Mouse (Mus musculus) layer of hippocampus, adult 9-10 months (tissue): ENCODE measurements around the gene Aak1.
"Not testable (repeated sequence)": the region's sequence is repeated elsewhere in the genome, so short reads cannot be mapped to it uniquely, and the experiment has no call there.

ENCODE experiments used
- DNase-seq: peaks from one replicate; pipeline ENCODE4 v3.0.0; 2022; ENCODE audit warnings: low spot score

Gene Aak1

DNA sequence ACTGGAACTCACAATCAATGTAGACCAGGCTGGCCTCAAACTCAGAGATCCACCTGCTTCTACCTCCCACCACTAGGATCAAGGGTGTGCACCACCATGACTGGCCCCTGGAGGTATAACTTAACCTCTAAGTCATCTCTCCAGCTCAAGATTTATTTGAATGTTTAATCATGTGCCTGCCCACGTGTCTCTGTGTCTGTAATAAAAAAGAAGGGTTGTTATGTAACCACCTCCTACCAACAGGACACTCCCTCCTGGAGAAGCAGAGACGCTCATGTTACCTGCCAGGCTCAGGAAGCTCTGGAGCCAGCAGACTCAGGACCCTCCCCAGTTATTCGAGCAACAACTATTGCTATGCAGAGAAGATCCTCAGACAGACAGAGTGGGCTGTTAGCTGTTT lies 7.4 kb upstream of the Aak1 start:
- no peak for DNase-seq

DNA sequence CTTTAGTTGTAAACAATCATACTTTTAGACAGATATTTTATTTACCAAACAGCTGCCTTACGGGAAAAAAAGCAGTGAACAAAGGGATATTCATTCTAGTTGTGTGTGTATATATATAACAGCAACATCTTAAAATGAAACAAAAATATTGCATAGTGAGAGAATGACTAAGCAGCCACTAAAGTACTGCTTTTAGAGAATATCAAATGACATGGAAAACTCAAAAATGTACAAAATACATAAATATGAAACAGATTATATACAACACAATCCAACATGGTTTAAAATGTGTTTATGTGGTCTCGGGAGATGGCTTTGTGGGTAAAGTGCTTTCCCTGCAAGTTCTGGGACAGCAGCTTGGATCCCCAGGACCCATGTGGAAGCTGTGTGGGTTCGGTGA lies 5.7 kb upstream of the Aak1 start:
- no peak for DNase-seq

DNA sequence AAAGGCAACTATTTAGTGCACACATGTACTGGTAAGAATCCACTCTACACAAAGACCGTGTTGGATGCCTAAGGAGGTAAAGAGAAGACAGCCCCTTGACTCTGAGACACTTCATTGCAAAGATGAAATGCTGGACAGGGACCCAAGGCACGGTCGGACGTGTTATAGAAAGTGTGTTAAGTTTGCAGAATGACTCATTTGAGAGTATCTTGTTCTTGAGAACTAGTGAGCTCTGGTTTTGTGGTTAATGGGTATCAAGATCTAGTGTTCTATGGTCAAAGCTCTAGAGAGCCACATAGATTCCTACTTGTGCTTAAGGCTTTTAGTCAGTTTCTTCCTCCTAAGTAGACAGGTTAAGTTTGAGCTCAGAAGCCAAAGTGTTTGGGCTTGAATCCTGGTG lies 2.9 kb upstream of the Aak1 start:
- no peak for DNase-seq

DNA sequence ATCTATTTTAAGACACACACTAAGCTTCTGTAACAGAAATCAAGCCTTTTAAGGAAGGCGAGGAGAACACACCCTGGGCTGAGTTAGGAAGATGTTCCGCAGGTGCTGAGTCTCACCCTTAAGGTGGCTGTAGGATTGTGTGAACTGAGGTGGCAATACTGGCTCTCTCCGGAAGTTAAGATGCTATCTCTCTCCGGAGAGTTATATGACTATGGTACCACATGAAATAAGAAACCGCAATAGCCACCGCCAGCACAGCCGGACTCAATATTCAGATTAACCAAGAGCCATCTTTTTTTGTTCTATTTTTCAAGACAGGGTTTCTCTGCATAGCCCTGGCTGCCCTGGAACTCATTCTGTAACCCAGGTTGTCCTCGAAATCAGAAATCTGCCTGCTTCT lies 1.5 kb upstream of the Aak1 start:
- DNase-seq = no peak

DNA sequence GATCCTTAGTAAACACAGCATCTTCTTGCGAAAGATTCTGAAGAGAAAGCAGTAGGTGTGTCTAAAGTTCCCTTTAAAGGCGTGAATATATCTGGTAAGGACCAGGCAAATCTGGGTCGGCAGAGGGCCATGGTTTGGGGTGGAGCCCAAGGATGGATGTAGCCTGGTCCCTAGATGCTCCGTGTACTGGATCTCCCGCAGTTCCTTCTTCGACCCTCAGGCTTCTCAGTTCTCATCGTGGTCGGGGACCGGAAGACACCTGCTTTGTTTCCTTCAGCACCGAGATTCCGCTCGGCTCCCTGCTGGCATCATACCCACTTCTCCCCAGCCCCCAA lies 770 bp upstream of the Aak1 start:
- no peak for DNase-seq

DNA sequence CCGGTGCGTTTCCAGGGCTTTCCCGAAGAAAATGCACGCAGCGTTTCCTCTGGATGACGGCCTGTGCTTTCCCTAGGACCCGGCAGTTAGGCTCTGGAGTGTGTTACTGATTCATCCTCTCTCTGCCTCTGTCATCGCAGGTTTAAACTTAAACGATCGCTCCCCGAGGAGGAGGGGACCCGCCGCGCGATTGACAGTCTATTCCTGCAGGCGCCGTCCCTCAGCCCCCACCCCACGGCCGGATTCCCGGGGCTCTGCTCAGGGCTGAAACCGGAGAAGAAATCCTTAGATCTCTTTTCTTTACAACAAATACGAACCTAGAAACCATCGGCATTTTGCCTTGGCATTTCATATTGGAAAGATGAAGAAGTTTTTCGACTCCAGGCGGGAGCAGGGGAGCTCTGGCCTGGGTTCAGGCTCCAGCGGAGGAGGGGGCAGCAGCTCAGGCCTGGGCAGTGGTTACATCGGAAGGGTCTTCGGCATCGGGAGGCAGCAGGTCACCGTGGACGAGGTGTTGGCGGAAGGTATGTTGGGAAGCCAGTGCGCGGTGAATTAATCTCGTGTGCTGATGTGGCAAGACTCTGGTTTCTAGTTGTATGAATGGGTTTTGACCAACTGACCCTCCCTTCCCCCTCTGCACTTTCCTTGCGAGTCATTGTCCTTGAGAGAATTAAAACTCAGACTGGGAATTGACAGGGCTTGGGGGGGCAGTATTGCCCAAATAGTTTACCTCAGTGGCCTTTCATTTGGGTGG lies 552 bp downstream of the Aak1 start:
- DNase-seq = no peak

DNA sequence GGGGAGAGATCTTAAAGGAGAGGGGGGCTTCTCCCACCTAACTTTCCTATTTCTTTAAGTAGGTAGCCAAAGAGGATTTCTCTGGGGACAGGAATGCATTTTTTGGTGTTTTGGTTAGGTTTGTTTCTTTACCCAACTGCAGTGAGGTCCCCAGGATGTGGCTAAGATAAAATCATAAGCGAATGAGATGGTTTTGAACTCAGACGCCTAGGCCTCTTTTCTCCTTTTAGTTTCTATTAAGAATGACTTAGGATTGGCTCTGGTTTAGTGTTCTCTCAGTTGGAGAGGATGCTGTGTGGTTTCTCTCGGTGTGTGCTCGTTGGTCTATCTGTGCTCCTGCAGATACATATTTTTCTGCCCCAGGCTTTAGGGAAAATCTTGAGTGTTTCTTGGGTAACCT lies 1.3 kb downstream of the Aak1 start:
- no peak for DNase-seq

DNA sequence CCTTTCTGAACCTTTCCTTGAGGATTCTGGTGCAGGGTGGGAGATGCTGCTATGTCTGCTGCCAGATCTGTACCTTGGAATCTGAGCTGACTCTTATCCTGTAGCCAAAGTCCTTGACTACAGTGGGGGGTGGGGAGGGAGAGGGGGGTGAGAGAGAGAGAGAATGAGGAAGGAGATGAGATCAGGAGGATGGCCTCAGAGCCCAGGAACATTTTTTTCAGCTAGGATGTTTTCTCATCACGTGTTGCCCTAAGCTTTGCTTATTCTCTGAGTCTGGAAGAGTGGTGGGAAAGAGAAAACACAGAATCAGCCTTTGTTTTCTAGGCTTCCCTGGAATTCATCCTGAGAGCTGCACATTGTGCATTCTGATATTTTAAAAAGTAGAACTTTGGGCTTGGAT lies 2.2 kb downstream of the Aak1 start:
- no peak for DNase-seq

DNA sequence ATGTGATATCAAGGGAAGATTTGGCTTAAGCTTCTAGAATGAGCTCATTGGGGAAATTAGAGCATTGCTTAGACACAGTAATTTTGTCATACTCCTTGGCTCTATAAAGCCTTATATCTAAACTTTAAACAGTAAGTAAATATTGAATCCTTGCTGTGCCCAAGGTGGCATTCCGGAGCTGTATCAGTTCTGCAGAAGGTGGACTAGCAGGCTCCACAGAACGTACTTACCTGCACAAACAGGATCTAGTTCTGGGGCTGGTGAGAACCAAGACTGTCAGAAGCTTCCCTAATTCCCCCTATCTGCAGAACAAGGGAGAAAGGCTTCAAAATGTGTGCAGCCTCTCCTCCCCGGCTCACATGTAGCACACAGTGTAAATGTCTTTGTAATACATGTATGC lies 4.6 kb downstream of the Aak1 start:
- no peak for DNase-seq

DNA sequence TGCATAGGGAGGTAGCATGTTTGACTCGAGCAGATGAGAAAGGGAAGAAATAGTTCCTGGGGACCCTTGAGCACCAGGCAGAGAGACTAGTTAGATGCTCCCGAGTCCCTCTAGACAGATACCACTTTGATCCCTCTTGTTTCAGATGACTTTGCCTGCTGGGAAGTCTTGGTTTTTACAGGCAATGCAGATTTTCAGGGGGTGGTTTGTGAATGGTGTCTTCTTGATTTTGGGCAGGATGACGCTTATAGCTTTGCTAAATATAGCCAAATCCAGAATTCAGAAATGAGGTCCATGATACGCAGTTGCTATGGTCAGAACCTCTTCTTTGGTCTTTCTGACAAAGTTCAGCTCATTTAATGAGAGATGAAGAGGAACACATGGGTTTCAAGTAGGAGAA lies 5.6 kb downstream of the Aak1 start:
- DNase-seq = no peak

DNA sequence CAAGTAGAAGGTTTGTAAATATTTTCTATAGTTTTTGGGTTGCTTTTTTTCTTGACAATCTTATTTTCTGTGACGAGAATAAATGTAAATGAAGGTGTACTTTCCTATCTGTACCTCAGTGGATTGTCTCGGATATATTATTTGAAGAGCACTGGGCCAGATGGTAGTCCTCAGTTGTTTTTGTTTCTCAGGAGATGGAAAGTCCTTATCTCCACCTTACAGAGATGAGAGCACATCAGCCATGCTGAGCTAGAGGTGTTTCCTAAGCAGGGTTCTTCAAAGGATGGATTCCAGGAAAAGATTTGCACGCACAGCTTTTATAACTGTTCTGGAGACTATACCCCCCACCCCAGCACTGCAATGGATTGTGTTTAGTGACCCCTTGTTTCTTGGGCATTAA lies 9.3 kb downstream of the Aak1 start:
- no peak for DNase-seq

DNA sequence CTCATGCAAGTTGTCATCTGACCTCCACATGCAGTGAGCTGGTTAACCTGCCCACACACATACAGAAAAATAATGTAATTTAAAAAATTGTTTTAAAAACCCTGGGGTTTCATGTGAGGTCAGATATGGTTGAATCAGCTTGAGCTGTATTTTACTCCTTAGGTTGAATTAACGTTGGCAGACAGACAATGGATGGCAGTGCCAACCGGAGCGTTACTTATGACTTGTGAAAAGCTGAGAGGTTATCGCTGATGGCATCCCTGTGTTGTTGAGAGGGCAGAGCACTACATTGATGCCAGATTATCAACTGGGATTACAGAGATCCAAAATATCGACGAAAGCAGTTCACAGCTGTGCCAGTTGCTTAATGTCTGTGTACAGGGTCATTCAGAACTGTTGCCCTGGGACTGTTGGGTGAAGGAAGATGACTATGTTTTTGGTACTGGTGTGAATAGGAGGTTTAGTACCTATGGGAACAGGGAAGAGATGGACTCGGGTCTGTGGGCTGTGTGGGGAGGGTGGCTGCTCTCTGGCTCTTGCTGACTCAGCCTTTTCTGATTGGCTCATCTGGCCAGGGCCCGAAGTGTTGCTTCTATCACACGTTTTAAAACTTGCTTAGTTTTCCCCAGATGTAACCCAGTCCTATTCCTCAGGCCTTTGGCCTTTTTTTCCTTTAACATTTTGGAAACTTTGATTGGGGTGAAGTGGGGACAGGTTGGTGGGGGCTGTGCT lies 11.6 kb downstream of the Aak1 start:
- DNase-seq = no peak

DNA sequence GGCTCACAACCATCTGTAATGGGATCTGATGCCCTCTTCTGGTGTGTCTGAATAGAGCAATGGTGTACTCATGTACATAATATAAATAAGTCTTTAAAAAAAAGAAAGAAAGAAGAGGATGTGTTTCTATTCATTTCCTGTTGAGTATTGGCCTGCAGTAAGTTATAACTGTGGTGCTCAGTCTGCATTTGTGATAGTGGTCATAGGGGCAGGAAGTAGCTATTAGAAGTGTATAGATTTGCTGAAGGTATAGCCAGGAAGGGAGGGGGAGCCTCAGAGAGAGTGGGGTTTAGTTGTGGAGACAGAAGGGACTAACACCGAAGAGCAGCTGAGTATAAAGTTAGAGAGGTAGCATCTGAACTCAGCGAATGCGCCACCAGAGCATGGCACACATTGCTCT lies 15.0 kb downstream of the Aak1 start:
- DNase-seq = no peak

DNA sequence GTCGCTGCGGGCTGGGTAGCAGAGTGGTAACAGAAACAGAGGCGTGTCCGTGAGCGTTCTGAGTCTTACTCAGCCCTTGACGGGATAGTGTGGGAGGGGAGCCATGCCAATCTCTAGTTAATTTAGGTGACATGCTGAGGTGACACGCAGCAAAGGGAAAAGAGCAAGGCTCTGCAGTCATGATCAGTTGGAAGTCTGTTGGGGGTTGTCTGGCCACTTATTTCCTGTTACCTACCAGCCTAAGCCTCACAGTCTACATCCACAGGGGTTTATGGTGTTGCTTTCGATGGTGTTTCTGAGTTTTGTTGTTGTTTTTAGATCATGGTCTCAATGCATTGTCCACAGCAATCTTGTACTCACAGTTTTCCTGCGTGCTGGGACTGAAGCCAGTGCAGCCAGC lies 21.0 kb downstream of the Aak1 start:
- DNase-seq = no peak

DNA sequence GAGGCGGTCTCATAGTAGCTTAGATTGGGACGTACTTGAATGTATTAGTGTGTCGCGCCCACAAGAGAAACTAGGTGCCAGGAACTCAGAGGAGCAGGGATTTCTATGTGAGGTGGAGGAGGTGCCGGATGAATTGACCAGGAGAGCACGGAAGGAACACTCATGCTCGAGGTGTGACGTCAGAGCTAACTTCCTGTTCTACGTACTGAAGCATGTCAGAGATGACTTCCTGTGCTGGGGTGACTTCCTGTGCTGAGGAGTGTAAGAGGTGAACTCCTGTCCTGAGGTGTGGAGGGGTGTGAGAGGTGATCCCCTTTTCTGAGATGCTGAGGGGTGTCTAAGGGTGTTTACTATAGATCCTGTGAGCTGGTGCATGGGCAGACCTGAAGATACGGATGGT lies 22.5 kb downstream of the Aak1 start:
- no peak for DNase-seq

DNA sequence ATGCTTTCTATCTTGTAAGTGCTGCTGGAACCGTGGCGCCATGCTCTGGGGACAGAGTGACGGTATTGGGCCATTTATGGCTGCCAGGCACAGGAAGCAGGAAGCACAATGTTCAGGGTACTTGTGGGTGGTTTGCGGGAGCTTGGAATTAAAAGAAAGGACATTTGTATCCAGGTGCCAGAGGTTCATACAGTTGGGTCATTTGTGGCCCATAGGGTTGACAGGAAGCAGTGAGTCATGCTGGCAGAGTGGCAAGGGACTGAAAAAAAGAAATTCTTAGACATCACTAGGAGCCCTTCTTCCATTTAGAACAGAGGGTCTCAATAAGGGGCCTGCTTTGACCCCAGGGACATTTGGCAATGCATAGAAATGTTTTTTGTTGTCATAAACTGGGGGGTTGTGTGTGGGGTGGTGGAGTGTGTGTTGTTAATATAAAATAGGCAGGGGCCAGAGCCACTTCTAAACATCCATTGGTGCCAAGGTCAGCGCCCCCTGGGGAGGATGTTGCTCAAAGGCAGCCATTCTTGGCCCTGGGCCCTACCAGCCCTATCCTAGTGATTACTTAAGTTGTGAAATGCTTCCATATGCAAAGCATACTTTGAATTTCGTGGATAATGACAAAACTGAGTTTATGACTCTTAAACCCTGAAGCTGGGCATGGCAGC lies 25.5 kb downstream of the Aak1 start:
- DNase-seq = no peak

DNA sequence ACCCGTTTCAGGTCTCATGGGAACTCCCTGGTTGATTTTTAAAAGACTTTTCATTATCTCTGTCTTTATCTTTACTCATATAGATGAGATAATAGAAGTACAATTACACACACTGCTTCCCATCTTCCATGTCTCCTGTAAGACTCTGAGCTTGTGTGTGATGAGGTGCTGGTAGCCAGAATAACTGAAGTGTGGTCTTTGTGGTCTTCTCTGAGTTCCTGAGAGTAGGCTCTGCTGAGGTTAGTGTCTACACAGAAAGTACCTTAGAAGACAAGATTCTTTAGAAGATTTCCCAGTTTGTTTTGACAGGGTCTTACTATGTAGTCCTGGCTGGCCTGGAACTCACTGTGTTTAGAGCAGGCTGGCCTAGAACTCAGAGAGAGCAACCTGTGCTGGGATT lies 27.1 kb downstream of the Aak1 start:
- DNase-seq = no peak

DNA sequence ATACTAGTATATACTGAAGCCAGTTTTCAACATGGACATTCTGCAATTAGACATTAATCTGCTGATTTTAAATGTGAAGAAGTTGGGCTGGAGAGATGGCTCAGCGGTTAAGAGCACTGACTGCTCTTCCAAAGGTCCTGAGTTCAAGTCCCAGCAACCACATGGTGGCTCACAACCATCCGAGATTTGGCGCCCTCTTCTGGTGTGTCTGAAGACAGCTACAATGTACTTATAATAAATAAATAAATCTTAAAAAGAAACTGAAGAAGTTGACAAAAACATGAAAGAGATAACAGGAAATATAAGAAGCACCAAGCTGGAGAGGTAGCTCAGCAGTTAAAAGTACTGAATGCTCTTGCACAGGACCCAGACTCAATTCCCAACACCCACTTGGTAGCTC lies 29.3 kb downstream of the Aak1 start:
- not testable (repeated sequence) for DNase-seq

DNA sequence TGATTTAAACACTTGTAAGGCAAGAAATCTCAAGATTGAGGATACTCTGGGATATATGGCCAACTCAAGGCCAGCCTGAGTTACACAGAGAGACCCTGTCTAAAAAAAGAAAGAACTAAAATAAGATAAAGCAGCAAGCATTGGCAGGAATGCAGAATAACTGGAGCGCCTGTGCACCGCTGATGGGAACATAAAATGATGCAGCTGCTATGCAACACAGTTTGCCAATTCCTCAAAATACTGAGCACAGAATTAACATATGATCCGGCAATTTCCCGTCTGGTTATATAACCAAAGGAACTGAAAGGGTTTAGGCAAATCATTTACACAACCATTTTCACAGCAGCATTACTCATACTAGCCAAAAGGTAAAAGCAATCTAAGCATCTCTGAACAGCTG lies 30.0 kb downstream of the Aak1 start:
- peak; percentile 77 for DNase-seq

DNA sequence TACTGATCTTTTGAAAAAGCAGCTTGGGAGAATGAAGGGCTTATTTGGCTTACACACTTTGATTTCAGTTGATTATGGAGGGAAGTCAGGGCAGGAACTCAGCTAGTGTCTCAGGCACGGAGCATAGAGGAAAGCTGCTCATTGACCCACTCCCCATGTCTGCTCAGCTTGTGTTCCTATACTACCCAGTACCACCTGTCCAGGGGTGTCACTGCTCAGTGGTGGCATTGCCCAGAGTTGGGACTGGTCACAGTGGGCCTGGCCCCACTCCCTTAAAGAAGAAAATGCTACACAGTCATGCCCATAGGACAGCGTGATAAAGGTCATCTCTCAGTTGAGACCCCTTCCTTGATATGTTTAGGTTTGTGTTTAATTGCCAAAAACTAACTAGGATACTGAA lies 34.9 kb downstream of the Aak1 start:
- no peak for DNase-seq

DNA sequence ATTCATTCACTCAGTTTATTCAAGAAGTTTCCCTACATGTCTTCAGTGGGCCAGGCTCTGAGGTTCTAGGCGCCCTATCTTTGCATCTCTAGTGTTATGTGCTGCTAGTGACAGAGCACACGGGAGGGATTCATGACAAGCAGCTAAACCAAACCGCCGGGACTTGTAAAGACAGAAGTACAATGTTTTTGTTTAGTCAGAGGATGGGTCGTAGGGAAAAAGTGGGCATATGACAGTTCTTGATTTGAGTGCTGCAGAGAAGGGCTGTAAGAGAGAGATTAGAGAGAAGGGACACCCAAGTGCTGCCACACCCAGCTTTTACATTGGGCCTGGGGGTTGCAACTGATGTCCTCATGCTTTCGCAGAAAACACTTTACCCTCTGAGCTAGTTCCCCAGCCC lies 35.4 kb downstream of the Aak1 start:
- no peak for DNase-seq

DNA sequence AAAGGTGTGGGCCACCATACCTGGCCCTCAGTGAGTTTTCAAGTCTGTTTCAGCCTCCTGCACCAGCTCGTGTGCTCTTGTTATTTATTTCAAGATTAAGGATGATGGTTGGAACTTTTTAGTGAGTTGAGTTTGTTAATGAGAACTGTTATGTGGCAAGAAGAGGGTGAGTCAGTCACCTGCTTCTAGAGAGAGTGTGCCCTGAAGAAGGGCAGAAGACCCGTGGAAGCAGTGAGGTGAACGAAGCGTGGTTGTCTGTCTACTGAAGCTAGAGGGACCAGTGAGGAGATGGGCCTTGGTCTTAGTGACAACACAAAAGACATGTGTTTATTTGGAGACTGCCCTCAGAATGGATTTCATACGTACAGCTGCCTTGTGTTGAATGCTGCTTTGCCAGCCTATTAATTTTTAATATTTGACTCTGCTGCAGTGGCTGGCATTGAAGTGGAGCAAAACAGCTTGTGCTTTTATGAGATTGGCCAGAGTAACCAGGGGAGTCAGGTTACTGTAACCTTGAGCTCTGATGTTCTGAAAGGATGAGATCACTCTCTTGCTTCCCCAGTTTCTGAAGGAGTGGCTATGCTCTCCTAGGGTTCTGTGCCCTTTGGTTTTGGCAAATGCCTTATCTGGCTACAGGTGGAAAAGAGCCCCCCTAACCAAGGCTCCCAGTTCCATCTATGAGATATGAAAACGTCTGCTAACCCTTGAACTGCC lies 36.7 kb downstream of the Aak1 start:
- no peak for DNase-seq

DNA sequence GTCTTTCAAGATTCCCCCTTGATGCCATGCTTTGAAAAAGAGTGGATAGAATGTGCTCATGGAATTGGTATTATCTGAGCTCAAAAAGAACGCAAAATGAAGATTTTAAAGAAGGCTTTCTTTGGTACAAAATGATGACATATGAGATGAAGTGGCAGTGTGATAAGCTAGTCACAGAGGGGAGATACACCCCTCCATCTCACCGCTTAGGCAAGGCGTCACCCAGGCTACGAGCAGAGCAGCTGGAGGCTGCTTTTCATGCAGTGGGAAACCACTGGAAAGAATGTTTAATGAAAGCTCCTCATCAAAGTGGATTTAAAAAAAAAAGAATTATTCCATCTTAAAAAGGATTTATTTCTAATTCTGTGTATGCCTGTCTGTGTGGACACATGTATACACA lies 37.5 kb downstream of the Aak1 start:
- no peak for DNase-seq
